Mouse (Mus musculus) adrenal gland, postnatal 10 days (tissue): ENCODE measurements around the gene Gm10198. TPM values are rescaled to one million over a fixed set of nuclear protein-coding genes. Genes with fewer than 3 reads are reported as not detected.

Experiments
- total RNA-seq, 2 experiments: library from RNA; stranded (reverse); gene quantifications; 2 replicates each; pipeline ENCODE4 v1.2.3; 2021

The Gm10198 gene
- total RNA-seq, 2 experiments from 2014 or later, result not detected

Other genes starting within 250 kb of the Gm10198 start
- gene Gpbp1, start 102.7 kb upstream of the Gm10198 start, total RNA-seq, result 10 to 100 TPM; 68.7 to 69.8 TPM
- not detected for gene Gm49496, start 42.8 kb upstream of the Gm10198 start, total RNA-seq
- 10 to 100 TPM; 37.3 to 37.4 TPM for gene Mier3, start 88.2 kb downstream of the Gm10198 start, total RNA-seq
- gene Map3k1, start 216.2 kb downstream of the Gm10198 start, total RNA-seq, result 10 to 100 TPM; 51.1 to 81.1 TPM